Mouse (Mus musculus): ENCODE data around the gene Mboat2.

- TF ChIP-seq CTCF (IDR thresholded peaks at IDR 0.05; ENCODE audit: insufficient read depth, low read depth, low read length) (no peak), POLR2A (IDR thresholded peaks at IDR 0.05; ENCODE audit: insufficient read depth, low read depth, low read length) (no peak)
Measured at GRCm38 (mm10) chr12:24928051-24928748, 97.5 kb downstream of the Mboat2 start.
